Mouse (Mus musculus): Measurements from ENCODE around the gene Mta3.
A peak's percentile ranks its signal among the peaks of the same experiment; 100 is the strongest.
"Not testable (repeated sequence)": the region's sequence is repeated elsewhere in the genome, so short reads cannot be mapped to it uniquely, and the experiment has no call there.

Mta3 gene

DNA sequence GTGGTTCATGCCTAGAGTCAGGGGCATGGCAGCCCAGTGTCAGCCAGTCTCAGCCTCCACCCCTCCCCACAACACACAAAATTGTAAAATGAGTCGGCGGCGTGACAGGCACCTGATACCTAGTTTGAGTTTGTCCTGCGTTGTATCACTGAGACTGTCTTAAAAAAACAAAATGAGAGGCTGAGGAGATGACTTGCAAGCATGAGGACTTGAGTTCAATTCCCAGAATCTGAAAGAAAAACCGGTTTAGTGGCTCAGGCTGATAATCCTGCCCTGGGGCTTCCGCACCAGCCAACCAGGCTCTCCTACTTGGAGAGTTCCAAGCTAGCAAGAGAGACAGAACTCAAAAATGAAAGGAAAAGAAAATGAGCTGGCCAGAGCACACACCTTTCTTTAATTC, 2.9 kb downstream of the Mta3 start:
- DNase-seq (ENCODE audit: low read depth) = peak; percentile 54

DNA sequence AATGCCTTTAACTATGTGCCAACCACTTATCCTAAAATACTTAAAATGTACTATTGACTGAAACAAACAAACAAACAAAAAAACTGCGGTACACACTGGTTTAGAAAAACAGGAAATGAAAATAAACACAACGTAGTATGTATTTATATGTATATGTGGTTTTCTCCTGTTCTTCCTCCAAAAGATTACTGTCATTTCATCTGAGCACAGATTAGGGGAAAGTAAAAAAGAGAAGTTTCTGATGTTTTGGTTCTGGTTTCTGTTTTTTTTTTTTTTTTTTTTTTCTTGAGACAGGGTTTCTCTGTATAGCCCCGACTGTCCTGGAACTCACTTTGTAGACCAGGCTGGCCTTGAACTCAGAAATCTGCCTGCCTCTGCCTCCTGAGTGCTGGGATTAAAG, 3.6 kb downstream of the Mta3 start:
- DNase-seq (ENCODE audit: low read depth) = not testable (repeated sequence)

DNA sequence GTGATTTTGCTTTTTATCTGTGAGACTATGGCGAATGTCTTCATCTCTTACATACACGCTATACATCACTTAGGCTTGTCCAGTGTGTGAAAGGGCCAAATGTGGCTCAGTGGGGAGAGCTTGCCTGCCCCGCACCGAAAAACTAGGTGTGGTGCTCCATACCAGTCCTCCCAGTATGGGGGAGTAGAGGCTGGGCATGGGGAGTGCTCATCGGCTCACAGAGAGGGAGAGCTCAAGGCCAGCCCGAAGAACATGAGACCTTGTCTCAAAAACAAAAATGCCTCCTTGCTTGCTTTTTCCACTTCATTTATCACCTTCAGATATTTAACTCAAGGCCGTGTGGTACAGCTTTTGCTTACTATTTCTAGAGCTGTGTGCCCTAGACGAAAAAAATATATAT, 4.7 kb downstream of the Mta3 start:
- no peak for DNase-seq (ENCODE audit: low read depth)

DNA sequence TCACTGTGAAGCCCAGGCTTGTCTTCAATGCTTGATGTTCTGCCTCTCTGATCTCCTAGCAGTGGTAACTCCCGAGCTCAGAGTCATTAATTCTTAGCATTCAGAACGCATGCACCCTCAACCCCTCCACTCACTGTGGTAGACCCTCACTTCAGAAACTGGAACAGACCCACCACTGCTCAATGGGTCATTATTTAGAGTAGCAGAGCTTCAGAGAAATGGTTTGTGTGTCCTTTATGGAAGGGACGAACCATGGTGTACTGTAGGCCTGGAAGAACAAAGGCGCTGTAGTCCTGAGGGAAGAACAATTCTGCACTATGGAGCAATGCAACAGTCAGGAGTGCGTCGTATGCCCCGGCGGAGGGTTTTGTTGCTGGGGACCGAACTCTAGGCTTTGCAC, 6.4 kb downstream of the Mta3 start:
- no peak for DNase-seq (ENCODE audit: low read depth)

DNA sequence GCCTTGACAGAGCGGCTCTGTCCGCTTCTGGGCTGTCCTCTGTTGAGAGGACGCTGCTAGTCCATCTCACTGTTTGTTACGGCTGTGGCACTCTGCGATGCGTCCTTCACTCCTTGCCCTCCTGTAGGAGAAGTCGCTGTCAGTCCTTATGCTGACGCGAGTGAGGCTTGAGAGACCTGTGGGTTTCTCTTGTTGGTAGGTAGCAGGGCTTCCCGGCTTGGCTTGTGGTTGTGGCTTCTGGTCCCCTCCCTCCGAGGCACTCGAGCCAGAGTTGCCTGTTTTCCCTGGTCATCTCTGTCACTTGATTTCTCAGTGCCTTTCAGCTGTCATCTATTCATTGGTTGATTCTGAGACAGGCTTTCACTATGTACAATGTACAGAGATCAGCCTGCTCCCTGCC, 14.5 kb downstream of the Mta3 start:
- no peak for DNase-seq (ENCODE audit: low read depth)

DNA sequence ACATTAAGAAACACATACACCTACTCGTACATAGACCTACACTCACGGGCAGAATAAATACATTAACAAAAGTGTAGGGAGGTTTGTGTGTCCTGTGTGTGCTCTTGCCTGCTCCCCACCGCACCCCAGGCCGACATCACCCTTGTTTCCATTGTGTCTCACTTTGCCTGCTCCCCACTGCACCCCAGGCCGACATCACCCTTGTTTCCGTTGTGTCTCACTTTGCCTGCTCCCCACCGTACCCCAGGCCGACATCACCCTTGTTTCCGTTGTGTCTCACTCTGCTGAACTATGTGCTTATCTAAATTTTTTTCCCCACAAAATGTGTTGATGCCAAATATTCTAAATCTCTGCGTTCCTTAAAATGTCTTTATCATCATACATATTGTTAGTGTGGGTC, 15.2 kb downstream of the Mta3 start:
- DNase-seq (ENCODE audit: low read depth) = peak; percentile 25

DNA sequence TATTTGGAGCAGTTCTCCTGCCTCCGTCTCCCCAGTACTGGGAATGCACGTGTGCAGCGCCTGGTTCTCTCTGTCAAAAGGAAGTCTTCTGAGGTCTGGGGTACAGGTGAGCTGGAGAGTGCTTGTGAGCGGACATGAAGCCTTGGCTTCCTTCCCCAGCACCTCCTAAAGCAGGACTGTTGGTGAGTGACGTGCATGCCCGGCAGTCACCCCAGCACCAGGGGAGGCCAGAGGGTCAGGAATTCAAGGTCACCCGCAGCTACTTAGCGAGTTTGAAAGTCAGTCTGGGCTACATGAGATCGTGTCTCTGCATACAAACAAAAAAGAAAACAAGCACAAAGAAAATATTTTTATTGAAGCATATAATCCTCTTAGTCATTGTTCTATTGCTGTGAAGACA, 17.1 kb downstream of the Mta3 start:
- no peak for DNase-seq (ENCODE audit: low read depth)

DNA sequence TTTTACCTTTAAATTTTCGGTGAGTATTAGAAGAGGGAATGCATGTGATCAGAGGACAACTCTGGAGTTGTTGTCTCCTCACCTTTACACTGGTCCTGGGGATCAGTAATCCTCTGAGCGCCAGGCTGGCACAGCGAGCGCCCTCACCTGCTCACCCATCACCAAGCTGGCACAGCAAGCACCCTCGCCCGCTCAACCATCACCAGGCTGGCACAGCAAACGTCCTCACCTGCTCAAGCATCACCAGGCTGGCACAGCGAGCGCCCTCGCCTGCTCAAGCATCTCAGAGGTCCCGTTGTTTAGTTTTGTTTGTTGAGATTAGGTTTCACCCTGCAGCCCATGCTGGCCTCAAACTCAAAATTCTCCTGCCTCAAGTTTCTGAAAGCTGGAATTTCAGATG, 20.5 kb downstream of the Mta3 start:
- DNase-seq (ENCODE audit: low read depth) = no peak

DNA sequence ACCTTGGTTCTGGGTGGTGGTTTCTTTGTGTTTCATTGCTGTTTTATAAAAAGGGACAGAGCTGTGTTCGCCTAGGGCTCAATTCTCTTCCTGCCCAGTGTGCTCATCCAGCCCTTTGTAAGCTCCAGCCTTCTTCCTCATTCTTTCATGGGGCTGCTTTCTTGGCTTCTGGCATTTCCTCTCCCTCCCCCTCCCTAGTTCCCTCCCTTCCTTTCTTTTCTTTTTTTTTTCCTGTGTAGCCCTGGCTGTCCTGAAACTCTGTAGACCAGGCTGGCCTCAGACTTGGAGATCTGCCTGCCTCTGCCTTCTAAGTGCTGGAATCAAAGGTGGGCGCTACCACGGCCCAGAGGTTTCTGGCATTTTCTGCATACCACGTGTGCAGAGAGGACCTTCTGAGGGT, 21.7 kb downstream of the Mta3 start:
- no peak for DNase-seq (ENCODE audit: low read depth)

DNA sequence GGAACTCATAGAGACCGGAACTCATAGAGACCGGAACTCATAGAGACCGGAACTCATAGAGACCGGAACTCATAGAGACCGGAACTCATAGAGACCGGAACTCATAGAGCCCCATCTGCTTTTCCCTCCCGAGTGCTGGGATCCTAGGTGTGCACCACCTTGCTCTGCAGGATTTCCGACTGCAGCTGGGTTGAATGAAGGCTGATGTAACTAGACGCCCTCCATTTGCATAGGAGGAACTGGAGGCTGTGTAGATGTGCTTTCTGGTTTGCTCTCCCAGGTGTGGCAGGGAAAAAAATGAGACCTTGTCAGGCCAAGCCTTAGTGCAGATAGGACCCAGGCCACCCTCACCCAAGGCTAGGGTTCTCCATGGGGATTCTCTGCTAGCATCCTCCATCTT, 23.1 kb downstream of the Mta3 start:
- no peak for DNase-seq (ENCODE audit: low read depth)

DNA sequence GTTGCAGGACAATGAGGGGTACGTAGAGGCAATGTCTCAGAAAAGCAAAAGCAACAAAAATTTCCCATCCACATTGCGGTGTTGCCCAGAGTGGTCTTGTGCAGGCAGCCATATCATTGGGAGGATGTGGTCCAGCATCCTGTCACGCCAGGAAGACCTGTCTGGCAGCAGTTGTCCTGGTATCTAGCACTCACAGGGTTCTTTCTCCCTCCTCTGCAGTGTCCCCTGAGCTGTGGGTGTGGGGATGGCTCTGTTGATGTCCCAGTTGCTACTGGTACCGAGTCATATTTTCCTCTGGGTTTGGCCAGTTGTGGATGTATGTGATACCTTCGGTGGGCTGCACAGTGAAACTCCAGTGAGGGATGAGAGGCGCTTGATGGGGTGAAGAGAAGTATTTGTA, 24.2 kb downstream of the Mta3 start:
- DNase-seq (ENCODE audit: low read depth) = peak; percentile 50

DNA sequence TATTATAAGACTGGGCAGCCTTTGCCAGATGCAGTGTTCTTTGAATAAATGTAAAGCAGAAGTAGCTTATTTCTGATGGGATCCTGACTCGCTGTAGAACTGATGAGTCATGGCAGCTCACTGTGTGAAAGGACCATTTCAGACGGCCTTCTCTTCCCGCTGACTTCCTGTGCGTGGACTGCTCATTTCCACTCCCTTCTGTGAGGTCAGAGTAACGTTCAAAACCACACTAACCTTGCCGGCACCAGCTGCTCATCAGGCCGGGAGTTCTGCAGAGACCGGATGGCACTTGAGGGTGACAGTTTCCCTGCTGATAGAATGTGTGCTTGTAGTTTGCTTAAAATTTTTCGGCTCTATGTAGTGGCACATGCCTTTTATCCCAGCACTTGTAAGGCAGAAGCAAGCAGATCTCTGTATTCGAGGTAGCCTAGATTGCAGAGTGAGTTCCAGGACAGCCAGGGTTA, 26.2 kb downstream of the Mta3 start:
- DNase-seq (ENCODE audit: low read depth) = peak; percentile 91

DNA sequence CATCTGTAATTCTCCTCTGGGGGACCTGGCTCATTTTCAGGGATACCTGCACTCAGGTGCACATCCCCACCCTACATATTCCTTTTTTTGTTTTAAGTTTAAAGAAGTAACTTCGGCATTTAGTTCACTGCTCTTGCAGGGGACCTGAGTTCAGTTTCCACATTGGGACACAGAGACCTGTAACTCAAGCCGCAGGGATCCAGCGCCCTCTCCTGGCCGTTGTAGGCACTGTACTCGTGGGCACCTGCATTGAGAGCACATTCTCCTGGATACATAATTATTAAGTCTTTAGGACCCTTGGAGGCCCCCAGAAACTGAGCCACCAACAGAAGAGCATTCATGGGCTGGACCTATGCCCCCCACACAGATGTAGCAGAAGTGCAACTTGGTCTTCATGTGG, 26.8 kb downstream of the Mta3 start:
- peak; percentile 92 for DNase-seq (ENCODE audit: low read depth)

DNA sequence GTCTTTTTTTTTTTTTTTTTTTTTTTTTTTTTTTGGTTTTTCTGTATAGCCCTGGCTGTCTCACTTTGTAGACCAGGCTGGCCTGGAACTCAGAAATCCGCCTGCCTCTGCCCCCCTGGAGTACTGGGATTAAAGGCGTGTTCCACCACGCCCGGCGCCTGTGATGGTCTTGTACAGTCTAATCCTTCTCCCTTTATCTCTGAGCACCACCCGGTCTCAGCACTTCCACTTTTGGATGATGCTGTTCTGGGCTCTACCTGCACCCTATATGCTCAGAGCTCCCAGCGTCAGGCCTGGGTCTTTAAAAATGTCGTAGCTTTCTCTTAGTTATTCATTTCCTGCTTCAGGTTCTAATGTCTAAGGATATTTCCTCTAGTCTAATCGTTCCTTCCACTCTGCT, 30.7 kb downstream of the Mta3 start:
- DNase-seq (ENCODE audit: low read depth) = no peak

DNA sequence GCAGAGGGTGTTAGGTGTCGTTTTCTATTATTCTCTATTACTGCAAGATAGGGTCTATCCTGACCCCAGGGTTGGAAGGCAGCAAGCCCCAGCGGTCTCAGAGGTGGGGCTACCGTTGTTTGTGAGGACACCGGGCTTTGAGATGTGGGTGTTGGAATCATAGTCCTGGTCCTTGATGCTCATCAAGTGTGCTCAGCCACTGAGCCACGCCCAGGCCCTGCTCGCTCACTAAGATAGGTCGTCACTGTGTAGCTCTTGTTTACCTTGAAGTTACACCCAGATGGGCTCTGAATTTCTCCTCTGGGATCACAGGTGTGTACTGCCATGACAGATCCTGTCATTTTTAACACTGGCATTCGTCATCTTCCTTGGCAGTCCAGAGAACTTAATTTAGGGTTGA, 31.8 kb downstream of the Mta3 start:
- DNase-seq (ENCODE audit: low read depth) = no peak

DNA sequence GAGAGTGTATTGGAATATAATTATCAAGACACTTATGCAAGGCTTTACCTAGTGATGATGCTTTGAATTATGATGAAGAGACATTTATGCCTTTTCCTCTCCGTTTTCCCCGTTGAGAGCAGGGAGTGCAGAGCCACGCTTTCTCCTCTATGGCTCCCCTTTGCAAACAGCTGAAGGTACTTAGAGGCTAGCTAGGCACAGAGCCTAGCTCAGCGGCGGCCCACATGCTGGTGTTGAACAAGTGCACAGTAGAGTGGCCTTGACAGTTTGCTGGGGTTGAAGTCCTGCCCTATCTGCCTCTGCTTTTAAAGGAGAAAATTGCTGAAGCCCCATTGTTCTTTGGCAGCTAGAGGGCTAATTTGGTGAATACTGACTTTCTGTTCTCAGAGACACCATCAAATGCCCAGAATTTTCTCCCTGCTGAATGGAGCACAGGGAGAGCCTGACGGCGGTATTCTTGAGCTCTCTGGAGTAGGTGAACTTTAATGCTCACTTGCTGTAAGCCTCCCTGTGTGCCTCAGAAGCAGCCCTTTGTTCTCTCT, 34.2 kb downstream of the Mta3 start:
- DNase-seq (ENCODE audit: low read depth) = no peak

DNA sequence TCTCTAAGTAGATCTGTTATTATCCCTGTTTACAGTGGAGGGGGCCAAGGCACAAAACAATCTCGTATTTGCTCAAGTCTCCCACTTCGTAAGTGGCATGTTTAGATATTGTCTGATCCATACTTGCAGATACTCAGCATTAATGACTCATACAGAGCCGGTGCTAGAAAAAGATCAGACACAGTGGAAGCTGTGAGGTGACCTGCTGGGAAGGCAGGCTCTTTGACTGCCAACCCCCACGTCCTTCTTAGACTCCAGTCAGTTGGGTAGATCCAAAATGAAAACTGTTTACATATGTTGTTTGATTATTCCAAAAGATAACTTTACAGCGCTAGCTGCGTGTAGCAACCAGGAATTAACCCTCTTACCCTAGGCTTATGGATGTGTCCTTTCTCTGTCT, 35.3 kb downstream of the Mta3 start:
- no peak for DNase-seq (ENCODE audit: low read depth)

DNA sequence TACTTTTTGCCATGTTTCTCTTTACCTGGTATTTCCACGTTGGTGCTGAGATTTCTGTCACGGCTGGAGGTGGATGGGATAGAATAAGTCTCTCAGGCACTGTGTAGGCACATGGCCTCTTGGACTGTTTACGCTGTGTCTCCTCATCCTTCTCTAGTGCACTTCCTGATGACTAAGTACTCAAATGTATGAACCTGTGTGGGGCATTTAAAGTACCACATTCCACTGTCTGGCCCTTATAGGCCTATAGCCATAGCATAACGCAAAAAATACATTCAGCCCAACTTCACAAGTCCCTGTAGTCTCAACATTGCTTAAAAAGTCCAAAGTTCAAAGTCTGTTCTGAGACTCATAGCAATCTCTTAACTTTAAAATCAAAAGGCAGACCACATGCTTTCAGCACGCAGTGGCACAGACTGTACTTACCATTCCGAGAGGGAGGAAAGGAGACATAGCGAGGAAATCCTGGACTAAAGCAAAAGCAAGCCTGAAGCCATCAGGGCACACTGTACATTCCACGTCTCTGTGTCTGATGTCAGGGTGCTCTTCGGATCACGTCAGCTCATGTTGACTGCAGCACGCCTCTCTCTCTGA, 38.4 kb downstream of the Mta3 start:
- no peak for DNase-seq (ENCODE audit: low read depth)

DNA sequence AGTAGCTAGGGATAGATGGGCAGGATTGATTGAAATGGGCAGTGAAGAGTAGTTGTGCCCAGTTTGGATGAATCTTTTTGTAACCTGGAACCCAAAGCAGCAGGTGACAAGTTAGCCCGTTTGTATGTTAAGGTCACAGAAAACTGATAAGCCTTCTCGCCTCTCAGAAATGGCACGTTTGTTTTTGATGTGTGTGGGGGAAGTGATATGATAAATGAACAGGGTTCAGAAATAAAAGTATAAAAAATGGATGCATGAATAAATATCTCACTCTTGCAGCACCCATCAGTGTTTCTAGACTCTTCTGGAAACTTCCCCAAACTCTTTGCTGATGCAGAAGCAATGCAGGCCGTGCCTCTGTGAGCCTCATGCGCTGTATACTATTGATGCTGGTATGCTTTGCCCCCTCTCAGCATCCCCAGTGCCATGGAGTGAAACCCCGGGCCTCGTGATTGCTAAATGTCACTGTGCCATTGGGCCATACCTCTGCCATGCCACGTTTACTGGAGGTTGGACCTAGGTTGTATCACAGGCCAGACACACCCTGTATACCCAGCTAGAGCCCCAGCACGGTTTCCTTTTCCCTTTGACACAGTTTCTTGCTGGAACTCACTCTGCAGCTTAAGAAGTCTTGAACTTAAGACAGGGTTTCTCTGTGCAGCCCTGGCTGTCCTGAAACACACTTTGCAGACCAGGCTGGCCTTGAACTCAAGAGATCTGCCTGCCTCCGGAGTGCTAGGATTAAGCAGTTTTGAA, 41.6 kb downstream of the Mta3 start:
- DNase-seq (ENCODE audit: low read depth) = no peak

DNA sequence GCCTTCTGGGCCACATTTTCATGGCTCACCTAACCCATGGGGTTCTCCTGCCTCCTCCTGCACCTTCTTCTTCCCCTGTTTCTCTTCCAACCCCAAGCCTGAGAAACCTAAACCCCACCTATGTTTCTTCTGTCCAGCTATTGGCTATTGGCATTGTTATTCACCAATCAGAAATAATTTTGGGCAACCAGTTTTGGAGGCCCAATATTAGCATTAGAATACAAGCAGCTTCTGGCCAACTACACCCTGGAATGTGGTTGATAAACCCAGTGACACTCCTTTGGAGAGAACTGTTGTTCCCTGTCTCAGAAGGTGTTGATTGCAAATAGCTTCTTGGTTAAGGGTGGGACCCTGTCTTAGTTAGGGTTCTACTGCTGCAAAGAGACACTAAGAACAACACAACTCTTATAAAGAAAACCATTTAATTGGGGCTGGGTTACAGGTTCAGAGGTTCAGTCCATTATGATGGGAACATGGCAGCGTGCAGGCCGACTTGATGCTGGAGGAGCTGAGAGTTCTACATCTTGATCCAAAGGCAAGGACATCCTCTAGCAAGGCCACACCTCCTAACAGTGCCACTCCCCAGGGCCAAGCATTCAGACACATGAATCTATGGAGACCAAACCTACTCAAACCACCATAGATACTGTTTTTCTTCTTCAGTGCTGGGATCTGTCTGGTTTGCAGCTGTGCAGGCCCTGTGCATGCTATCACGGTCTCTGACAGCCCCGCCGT, 44.4 kb downstream of the Mta3 start:
- DNase-seq (ENCODE audit: low read depth) = no peak

DNA sequence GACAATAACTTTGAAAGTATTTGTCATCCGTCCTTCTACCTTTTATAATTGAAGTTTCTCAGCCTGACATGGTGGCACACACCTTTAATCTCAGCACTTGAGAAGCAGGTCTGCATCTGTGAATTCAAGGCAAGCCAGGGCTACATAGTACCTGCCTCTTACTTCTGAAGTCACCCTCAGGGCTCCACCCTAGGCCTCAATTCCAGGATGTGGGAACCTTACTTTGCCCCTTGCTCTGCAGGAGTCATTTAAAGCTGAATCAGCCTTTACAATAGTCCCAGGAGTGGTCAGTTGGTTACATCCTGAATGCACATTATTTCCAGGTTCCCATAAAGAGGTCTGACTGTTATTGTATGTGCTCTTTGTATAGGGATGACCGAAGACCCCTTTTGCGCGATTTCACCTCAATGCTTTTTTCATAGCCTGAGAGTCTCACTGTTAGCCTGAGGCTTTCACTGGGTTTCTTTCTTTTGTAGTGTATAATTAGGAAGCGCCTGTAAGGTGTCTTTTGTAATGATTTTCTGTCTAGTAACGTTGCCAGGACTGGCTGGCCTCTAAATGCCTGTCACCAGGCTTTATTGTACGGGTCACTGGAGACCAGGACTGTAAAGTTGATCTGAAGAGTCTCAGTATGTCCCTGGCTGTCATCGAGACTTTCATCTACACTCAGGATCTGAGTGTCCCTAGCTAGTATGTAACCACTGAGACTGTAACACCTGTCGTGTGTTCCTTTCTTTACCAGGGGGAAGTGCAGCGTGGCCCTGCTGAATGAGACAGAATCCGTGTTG, 47.3 kb downstream of the Mta3 start:
- no peak for DNase-seq (ENCODE audit: low read depth)

DNA sequence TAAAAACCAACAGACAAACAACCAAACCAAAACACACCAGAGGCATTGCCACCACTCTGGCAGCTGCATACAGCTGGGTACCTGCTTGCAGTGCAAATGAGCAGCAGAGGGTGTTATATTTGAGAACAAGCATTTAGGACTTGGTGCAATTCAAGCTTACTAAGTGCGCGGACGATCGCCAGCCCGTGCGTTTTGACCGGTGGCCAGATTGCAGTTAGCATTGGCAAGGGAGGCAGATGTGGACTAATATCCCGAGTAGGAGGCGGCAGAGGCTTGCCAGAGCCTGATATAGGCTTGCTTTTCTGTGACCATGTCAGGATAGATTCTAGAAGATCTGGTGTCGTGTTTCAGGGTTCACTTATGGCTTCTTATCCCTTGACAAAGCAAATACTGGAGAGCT, 52.1 kb downstream of the Mta3 start:
- no peak for DNase-seq (ENCODE audit: low read depth)

Measured in induced T-regulatory cell, adult 2 months (primary cell).